Mouse (Mus musculus) kidney, adult 2 months (tissue): Measurements from ENCODE around the gene Thy1.

Experiments
- CTCF ChIP-seq: fragments of 200-500 bp; conservative IDR thresholded peaks from 2 replicates; pipeline ENCODE4 v1.5.1; 2011; ENCODE audit warnings: low read depth, mild to moderate bottlenecking, control low read depth, low read length, moderate library complexity, mixed read lengths; ENCODE audit not compliant: insufficient read depth, insufficient read length
- POLR2A ChIP-seq: fragments of 200-500 bp; IDR thresholded peaks from one replicate; pipeline ENCODE4 v1.6.1; 2011; ENCODE audit warnings: low read depth, low read length, control low read depth

DNA sequence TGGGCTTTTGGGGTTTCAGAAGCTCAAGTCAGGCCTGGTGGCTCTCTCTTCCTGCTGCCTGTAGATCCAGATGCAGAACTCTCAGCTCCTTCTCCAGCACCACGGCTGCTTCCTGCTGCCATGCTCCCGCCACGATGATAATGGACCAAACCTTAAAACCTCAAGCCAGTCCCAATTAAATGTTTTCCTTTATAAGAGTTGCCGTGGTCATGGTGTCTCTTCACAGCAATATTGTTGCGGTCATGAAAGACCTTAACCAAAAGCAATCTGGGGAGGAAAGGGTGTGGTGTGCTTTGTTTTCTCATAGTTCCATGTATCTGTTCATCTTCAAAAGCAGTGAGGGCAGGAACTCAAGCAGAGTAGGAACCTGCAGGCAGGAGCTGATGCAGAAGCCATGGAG lies 6.1 kb upstream of the Thy1 start:
- TF ChIP-seq POLR2A (no peak), CTCF (no peak)
